Mouse (Mus musculus): ENCODE results near the gene Spata20.

DNA sequence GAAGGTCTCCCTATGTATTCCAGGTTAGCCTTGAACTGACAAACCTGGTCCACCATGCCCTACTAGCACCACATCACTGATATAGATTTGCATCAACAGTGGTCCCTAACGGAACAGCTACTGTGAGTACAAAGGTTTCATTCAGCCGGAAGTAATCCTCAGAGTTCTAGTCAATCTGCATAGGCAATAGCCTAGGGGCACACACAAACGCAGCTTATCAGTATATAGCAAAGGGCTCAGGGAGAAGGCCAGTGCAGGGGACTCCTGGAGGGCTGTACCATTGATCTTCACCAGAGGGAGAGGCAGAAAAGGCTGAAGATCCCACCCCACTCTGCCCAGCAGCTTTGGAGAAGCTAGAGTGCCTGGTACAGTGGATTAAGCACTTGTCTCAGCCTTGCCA is 39.0 kb downstream of the Spata20 start:
- TF ChIP-seq GATA1 (IDR thresholded peaks at IDR 0.05; ENCODE audit: borderline replicate concordance, low read length), result no peak
- TF ChIP-seq FLI1 (IDR thresholded peaks at IDR 0.05; ENCODE audit: low read length), result no peak

Data from megakaryocyte, embryonic 14.5 days (primary cell).